Mouse (Mus musculus) cerebellum, adult 2 months (tissue): ENCODE results near the gene Ccdc194. TPM values are rescaled to one million over a fixed set of nuclear protein-coding genes. Genes with fewer than 3 reads are reported as not detected.

Experiments used
- DNase-seq, 2 experiments: peaks; one replicate each; pipeline ENCODE4 v3.0.0; 2021
- H3K27ac ChIP-seq: fragments of 200-500 bp; 2 replicates; pipeline ENCODE4 v1.5.1; 2012; ENCODE audit warnings: low read length, control low read depth, inconsistent platforms; ENCODE audit not compliant: insufficient read depth
- H3K27me3 ChIP-seq: fragments of 200-500 bp; 2 replicates; pipeline ENCODE4 v1.6.1; 2012; ENCODE audit warnings: inconsistent platforms, mild to moderate bottlenecking, low read length, moderate library complexity; ENCODE audit not compliant: control insufficient read depth, insufficient read depth
- H3K4me1 ChIP-seq: fragments of 200-500 bp; 2 replicates; pipeline ENCODE4 v1.6.1; 2011; ENCODE audit warnings: low read length; ENCODE audit not compliant: control insufficient read depth, insufficient read depth
- H3K4me3 ChIP-seq: fragments of 200-500 bp; replicated peaks from 2 replicates; pipeline ENCODE3; 2011; ENCODE audit warnings: mild to moderate bottlenecking, low read depth, low read length, control low read depth; ENCODE audit not compliant: insufficient read depth
- CTCF ChIP-seq: fragments of 200-500 bp; IDR thresholded peaks from 2 replicates; pipeline ENCODE4 v1.5.1; 2011; ENCODE audit warnings: low read depth, mild to moderate bottlenecking, control low read depth, low read length, moderate library complexity, borderline replicate concordance; ENCODE audit not compliant: insufficient read depth
- POLR2A ChIP-seq: fragments of 200-500 bp; IDR thresholded peaks from 2 replicates; pipeline ENCODE4 v1.6.1; 2011; ENCODE audit warnings: low read length, control low read depth, borderline replicate concordance; ENCODE audit not compliant: insufficient read depth
- WGBS: fragments of 180-500 bp; shearing (Covaris S2); methylation state at CpG from one replicate; pipeline ENCODE4 v1.1.7; 2018; 5-methylcytosine and 5-hydroxymethylcytosine counted together
- polyA plus RNA-seq: library from polyadenylated mRNA; depleted of rRNA; stranded (reverse); fragments of >200 nt; gene quantifications from 2 replicates; pipeline ENCODE4 v1.2.3, GENCODE M21; 2012

Gene Ccdc194
- polyA plus RNA-seq, 1 experiment: 0.08 TPM

DNA sequence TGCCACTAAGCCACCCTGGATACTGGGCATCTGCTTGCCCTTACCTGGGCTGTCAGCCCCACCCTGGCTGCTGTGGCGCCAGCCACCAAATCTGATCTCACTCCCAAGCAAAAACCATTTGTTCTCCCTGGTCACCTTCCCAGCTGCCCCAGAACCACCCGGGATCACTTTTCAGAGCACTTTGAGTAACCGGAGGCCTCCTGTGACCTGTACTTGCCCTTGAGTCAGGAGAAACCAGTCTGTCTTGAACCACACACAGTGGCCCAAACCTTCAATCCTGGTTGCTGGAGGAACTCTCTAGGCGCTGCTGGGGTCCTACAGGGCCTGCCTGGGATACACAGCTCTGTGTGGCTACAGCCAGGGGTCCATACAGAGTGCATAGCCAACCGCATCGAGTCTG is 27.3 kb upstream of the Ccdc194 start:
- no peaks in the 10 kb centered on the region for H3K4me1 ChIP-seq
- 67% methylated on average over 6 of the region's 6 CpGs for WGBS
- H3K27me3 ChIP-seq: no peaks in the 10 kb centered on the region
- no peak overlapping the region for H3K4me3 ChIP-seq
- no peak overlapping the region for H3K27ac ChIP-seq
- DNase-seq: no peak
- TF ChIP-seq POLR2A (no peak), CTCF (no peak)

DNA sequence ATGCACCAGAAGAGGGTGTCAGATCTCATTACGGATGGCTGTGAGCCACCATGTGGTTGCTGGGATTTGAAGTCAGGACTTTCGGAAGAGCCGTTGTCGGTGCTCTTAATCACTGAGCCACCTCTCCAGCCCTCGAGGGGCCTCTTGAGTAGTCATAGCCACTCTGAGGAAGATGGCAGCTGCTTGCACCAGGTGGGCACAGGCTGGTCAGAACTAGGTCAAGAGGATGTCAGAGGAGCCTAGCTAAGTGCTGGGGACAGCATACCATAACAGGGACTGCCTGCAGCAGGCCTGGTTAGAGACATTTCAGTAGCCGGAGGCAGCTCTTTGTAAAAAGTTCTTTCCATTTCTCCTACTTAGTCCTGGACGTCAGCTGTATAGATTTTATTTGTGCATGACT is 25.2 kb upstream of the Ccdc194 start:
- Histone ChIP-seq H3K27me3 (no peaks in the 10 kb centered on the region), H3K4me3 (no peak overlapping the region), H3K27ac (no peak overlapping the region), H3K4me1 (no peaks in the 10 kb centered on the region)
- WGBS: 61% methylated on average over 7 of the region's 7 CpGs
- TF ChIP-seq POLR2A (no peak), CTCF (no peak)
- no peak for DNase-seq

DNA sequence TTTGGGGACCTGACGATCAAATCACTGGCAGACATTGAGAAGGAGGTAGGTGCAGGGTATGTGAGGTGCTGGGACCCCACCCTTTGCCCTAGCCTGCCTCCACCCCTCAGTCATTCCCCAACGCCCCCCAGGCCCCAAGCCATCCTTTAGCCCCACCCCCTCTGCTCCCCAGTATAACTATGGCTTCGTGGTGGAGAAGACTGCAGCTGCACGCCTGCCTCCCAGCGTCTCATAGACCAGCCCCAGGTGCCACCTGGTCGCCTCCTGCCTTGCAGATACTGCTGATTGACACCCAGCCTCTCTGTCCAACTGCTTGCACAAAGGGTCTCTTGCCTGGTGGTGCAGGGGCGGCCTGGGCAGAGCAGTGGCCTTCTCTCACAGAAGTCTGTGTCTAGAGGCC is 22.1 kb upstream of the Ccdc194 start:
- Histone ChIP-seq H3K4me3 (no peak overlapping the region), H3K27me3 (no peaks in the 10 kb centered on the region), H3K4me1 (0 out of 2 replicates have a peak, but pooled peaks cover 3% of the 10 kb centered on the region), H3K27ac (no peak overlapping the region)
- WGBS: 88% methylated on average over 7 of the region's 7 CpGs
- no peak for TF ChIP-seq CTCF
- no peak for TF ChIP-seq POLR2A
- no peak for DNase-seq

DNA sequence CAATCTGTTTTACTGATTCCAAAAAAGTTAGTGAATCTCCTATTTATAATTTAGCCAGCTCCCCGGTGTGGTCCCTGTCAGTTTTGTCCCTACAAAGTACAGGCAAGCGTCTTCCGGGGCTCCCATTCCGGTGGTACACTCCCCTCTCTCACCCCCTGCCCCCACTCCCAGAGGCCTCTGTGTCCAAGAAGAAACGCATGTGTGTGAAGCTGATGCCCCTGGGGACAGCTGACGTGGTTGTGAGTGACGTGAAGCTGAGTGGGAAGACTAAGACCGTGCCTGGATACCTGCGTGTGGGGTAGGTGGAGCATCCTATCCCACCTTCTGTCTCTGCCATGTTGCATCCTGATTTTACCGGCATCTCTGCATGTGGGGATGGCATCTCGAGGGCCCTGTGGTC is 19.5 kb upstream of the Ccdc194 start:
- 87% methylated on average over 11 of the region's 11 CpGs for WGBS
- DNase-seq: no peak
- Histone ChIP-seq H3K27ac (no peak overlapping the region), H3K27me3 (no peaks in the 10 kb centered on the region), H3K4me1 (0 out of 2 replicates have a peak, but pooled peaks cover 3% of the 10 kb centered on the region), H3K4me3 (no peak overlapping the region)
- no peak for TF ChIP-seq POLR2A
- no peak for TF ChIP-seq CTCF

DNA sequence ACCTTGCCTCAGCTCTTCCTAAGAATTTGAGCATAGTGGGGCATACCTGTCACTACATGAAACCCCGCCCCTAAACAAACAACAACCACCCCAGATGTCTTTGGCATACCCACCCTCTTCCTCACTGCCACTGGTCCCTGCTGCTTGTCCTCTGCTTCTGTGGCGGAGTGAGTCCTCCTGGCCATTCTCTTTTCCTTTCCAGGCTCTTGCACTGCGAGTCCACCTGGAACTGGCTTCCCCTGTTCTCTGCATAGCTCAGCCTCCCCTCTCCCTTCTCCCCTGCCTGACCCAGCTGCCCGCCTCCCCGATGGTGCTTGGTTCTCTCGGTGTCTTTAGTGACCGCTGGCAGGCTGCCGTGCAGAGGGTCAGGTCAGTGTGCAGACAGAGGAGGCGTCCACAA is 18.2 kb upstream of the Ccdc194 start:
- Histone ChIP-seq H3K4me3 (no peak overlapping the region), H3K4me1 (0 out of 2 replicates have a peak, but pooled peaks cover 3% of the 10 kb centered on the region), H3K27ac (no peak overlapping the region), H3K27me3 (no peaks in the 10 kb centered on the region)
- TF ChIP-seq CTCF (no peak), POLR2A (no peak)
- no peak for DNase-seq
- WGBS: 77% methylated on average over 9 of the region's 9 CpGs

DNA sequence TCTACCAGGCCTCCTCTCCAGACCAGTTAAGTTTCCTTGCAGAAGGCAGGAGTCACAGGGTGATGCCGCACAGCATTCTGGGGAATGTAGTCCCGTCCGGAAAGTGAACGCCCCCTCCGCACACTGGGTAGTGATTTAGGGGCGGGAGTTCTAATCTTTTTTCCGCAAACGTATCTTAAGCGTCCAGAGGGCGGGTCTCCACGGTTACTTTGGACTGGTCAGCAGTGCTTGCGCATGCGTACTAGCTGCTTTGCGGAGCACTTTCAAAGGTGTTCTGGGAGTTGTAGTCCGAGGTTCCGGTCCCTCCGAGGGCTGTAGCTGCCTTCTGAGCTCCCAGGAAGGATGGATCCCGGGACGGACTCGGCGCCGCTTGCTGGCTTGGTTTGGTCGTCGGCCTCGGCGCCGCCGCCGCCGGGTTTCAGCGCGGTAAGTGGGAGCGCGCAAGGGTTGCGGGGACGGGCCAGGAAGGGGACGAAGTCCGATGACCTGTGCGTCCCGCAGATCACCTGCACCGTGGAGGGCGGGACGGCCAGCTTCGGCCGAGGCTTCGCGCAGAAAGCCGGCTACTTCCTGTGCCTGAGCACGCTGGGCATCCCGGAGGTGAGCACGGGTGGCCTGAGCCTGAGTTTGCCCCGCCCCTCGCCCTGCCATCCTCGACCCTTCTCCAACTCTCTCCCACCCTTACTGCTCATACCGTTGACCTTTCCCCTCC is 17.3 kb upstream of the Ccdc194 start, which contains the start of gene Mvb12a:
Mvb12a (plus strand) TSS at position 291 of the 712 bp plus-strand sequence.
- peak within 1 kb of the TSS; percentile 57 for H3K4me3 ChIP-seq
- no peak within 1 kb of the TSS; the same call in 1 of the 2 replicates for H3K27ac ChIP-seq
- no peaks in the 10 kb centered on the region for H3K27me3 ChIP-seq
- H3K4me1 ChIP-seq: 0 out of 2 replicates have a peak, but pooled peaks cover 3% of the 10 kb centered on the region
- TF ChIP-seq CTCF: no peak
- peak; percentile 68; the same call in 1 of the 2 replicates for TF ChIP-seq POLR2A
- WGBS: under 1% methylated on average over 55 of the region's 55 CpGs
- DNase-seq: peak; percentile 96 to 99

DNA sequence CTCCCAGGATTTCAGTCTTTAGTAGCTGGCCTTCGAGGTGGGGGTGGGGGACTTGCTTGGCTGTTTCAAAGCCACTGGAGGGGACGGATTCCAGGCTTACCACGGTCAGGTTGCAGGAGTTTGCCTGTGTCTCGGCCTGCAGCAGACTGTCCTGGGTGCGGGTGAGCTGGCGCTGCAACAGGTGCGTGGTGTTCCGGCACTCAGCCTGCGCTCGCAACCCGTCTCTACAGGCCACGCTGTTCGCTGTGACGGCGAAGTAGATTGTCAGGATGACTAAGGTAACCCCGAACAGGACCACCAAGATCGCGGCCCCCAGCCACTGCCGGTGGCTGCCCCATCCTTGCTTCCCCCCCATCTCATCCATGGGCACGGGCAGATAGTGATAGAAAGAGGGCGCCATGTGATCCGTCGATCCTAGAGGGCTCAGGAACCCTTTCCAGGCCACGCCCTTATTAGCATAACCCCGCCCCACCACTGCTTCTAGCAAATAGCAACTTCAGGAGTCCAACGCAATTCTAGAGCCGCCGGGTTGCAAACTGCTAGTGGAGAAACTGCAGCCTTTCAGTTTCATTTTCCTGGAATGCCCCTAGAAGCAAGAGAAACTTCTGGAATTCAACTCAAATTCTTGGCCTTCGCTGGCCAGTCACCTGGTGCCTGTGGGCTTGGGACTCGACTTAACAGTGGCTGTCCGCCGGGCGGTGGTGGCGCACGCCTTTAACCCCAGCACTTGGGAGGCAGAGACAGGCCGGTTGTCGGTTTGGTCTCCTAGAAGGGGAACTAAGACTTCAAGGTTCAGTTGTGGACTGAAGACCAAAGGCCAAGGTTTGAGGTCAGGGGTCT is 11.7 kb upstream of the Ccdc194 start, which contains the start of gene Bst2:
Bst2 (minus strand) TSS at position 429 of the 840 bp plus-strand sequence.
- no peaks in the 10 kb centered on the region for H3K4me1 ChIP-seq
- no peak within 1 kb of the TSS for H3K4me3 ChIP-seq
- no peak for DNase-seq
- 8% methylated on average over 37 of the region's 37 CpGs for WGBS
- H3K27me3 ChIP-seq: no peaks in the 10 kb centered on the region; the same call in 1 of the 2 replicates
- no peak for TF ChIP-seq POLR2A
- TF ChIP-seq CTCF: no peak
- no peak within 1 kb of the TSS for H3K27ac ChIP-seq
